Mouse (Mus musculus) liver, adult 2 months (tissue): ENCODE data around the gene Lrig3. TPM values are rescaled to one million over a fixed set of nuclear protein-coding genes. Genes with fewer than 3 reads are reported as not detected.

Source experiments
- DNase-seq: peaks from one replicate; pipeline ENCODE4 v3.0.0-alpha.2; 2011; ENCODE audit warnings: low read depth, low spot score; ENCODE audit errors: extremely low read depth
- H3K27ac ChIP-seq: fragments of 200-500 bp; replicated peaks from 2 replicates; pipeline ENCODE4 v1.5.1; 2012; ENCODE audit warnings: low read depth, mild to moderate bottlenecking, control low read depth, inconsistent platforms, low read length; ENCODE audit not compliant: insufficient read depth
- H3K27me3 ChIP-seq: fragments of 200-500 bp; 2 replicates; pipeline ENCODE4 v1.6.1; 2012; ENCODE audit warnings: mild to moderate bottlenecking, moderate library complexity, low read length, inconsistent platforms; ENCODE audit not compliant: control insufficient read depth, insufficient read depth
- H3K36me3 ChIP-seq: fragments of 200-500 bp; 2 replicates; pipeline ENCODE4 v1.6.1; 2012; ENCODE audit warnings: low read length, inconsistent platforms; ENCODE audit not compliant: control insufficient read depth, insufficient read depth
- H3K4me1 ChIP-seq: fragments of 200-500 bp; 2 replicates; pipeline ENCODE4 v1.6.1; 2011; ENCODE audit warnings: low read length; ENCODE audit not compliant: control insufficient read depth, insufficient read depth
- H3K4me3 ChIP-seq: fragments of 200-500 bp; 2 replicates; pipeline ENCODE4 v1.5.1; 2011; ENCODE audit warnings: low read depth, mild to moderate bottlenecking, control low read depth, low read length, moderate library complexity; ENCODE audit not compliant: insufficient read depth
- H3K79me2 ChIP-seq: fragments of 200-500 bp; 2 replicates; pipeline ENCODE4 v1.6.1; 2012; ENCODE audit warnings: inconsistent platforms, mild to moderate bottlenecking, low read length, moderate library complexity; ENCODE audit not compliant: control insufficient read depth, insufficient read depth
- H3K9ac ChIP-seq: fragments of 200-500 bp; 2 replicates; pipeline ENCODE4 v1.6.1; 2012; ENCODE audit warnings: low read depth, mild to moderate bottlenecking, control low read depth, inconsistent platforms, low read length
- CTCF ChIP-seq: fragments of 200-500 bp; IDR thresholded peaks from 2 replicates; pipeline ENCODE4 v1.5.1; 2011; ENCODE audit warnings: low read depth, low read length, control low read depth
- POLR2A ChIP-seq: fragments of 200-500 bp; IDR thresholded peaks from 2 replicates; pipeline ENCODE4 v1.6.1; 2011; ENCODE audit warnings: low read length, control low read depth; ENCODE audit not compliant: insufficient read depth; ENCODE audit errors: extremely low read depth
- WGBS: fragments of 180-500 bp; shearing (Covaris S2); methylation state at CpG from one replicate; pipeline ENCODE4 v1.1.7; 2018; 5-methylcytosine and 5-hydroxymethylcytosine counted together
- polyA plus RNA-seq: library from polyadenylated mRNA; depleted of rRNA; stranded (reverse); fragments of >200 nt; gene quantifications from 2 replicates; pipeline ENCODE4 v1.2.3, GENCODE M21; 2012
- total RNA-seq: library from RNA; depleted of rRNA; stranded (reverse); fragments of >200 nt; gene quantifications from 2 replicates; pipeline ENCODE4 v1.2.3, GENCODE M21; 2014

Lrig3 gene
- total and polyA plus RNA-seq, 2 experiments, result 3.7 to 10.7 TPM

- H3K4me1 ChIP-seq, result no peaks in the 10 kb centered on the region
- H3K27ac ChIP-seq, result no peak overlapping the region
- H3K27me3 ChIP-seq, result no peaks in the 10 kb centered on the region
- H3K4me3 ChIP-seq, result no peak overlapping the region
- H3K79me2 ChIP-seq, result no peaks in the 10 kb centered on the region
- WGBS, result 76% methylated on average over 5 of the region's 5 CpGs
- no peak for TF ChIP-seq CTCF
- no peak for TF ChIP-seq POLR2A
- H3K36me3 ChIP-seq, result no peaks in the 10 kb centered on the region
- no peak overlapping the region for H3K9ac ChIP-seq
- no peak for DNase-seq
Observed at GRCm38 (mm10) chr10:125943098-125943497, 22.9 kb upstream of the Lrig3 start.

- Histone ChIP-seq H3K27me3 (no peaks in the 10 kb centered on the region), H3K79me2 (no peaks in the 10 kb centered on the region), H3K9ac (no peak overlapping the region), H3K4me1 (no peaks in the 10 kb centered on the region), H3K27ac (no peak overlapping the region), H3K36me3 (no peaks in the 10 kb centered on the region), H3K4me3 (no peak overlapping the region)
- no peak for DNase-seq
- no peak for TF ChIP-seq CTCF
- no peak for TF ChIP-seq POLR2A
- WGBS, result 73% methylated on average over 11 of the region's 11 CpGs
Observed at GRCm38 (mm10) chr10:125944762-125945504, 21.0 kb upstream of the Lrig3 start.

- H3K27me3 ChIP-seq, result no peaks in the 10 kb centered on the region
- 0 out of 2 replicates have a peak overlapping the region, but pooled peaks have one; percentile 39 for H3K9ac ChIP-seq
- peak overlapping the region; percentile 28 for H3K4me3 ChIP-seq
- peaks cover 2% of the 10 kb centered on the region; the same call in 1 of the 2 replicates for H3K4me1 ChIP-seq
- no peak overlapping the region for H3K27ac ChIP-seq
- H3K36me3 ChIP-seq, result no peaks in the 10 kb centered on the region
- no peak for TF ChIP-seq CTCF
- no peak for TF ChIP-seq POLR2A
- no peaks in the 10 kb centered on the region for H3K79me2 ChIP-seq
- peak; percentile 55 for DNase-seq
- 32% methylated on average over 15 of the region's 15 CpGs for WGBS
Observed at GRCm38 (mm10) chr10:125948842-125949474, 17.0 kb upstream of the Lrig3 start.

- Histone ChIP-seq H3K9ac (no peak overlapping the region), H3K79me2 (no peaks in the 10 kb centered on the region), H3K36me3 (no peaks in the 10 kb centered on the region), H3K27me3 (no peaks in the 10 kb centered on the region), H3K4me1 (peaks cover 2% of the 10 kb centered on the region; the same call in 1 of the 2 replicates), H3K4me3 (no peak overlapping the region), H3K27ac (no peak overlapping the region)
- WGBS, result 19% methylated on average over 5 of the region's 5 CpGs
- peak; percentile 78 for DNase-seq
- TF ChIP-seq POLR2A (no peak), CTCF (no peak)
Observed at GRCm38 (mm10) chr10:125951633-125952032, 14.3 kb upstream of the Lrig3 start.

GRCm38 (mm10) chr10:125954343-125954742 lies 11.6 kb upstream of the Lrig3 start:
- WGBS, result 74% methylated on average over 7 of the region's 7 CpGs
- Histone ChIP-seq H3K4me3 (no peak overlapping the region), H3K27me3 (no peaks in the 10 kb centered on the region), H3K4me1 (peaks cover 2% of the 10 kb centered on the region; the same call in 1 of the 2 replicates), H3K79me2 (no peaks in the 10 kb centered on the region), H3K36me3 (no peaks in the 10 kb centered on the region), H3K9ac (no peak overlapping the region), H3K27ac (no peak overlapping the region)
- TF ChIP-seq POLR2A (no peak), CTCF (no peak)
- no peak for DNase-seq

- Histone ChIP-seq H3K27ac (no peak overlapping the region), H3K4me3 (no peak overlapping the region), H3K36me3 (no peaks in the 10 kb centered on the region), H3K27me3 (no peaks in the 10 kb centered on the region), H3K4me1 (peaks cover 2% of the 10 kb centered on the region; the same call in 1 of the 2 replicates), H3K79me2 (no peaks in the 10 kb centered on the region), H3K9ac (no peak overlapping the region)
- no peak for DNase-seq
- TF ChIP-seq POLR2A (no peak), CTCF (no peak)
- WGBS, result 85% methylated on average over 12 of the region's 12 CpGs
Observed at GRCm38 (mm10) chr10:125954747-125955530, 11.0 kb upstream of the Lrig3 start.
